Mouse (Mus musculus) gastrocnemius, postnatal 25 days (tissue): ENCODE results near the gene E2f3. TPM values are rescaled to one million over a fixed set of nuclear protein-coding genes. Genes with fewer than 3 reads are reported as not detected.

Source experiments
- DNase-seq: peaks from one replicate; pipeline ENCODE4 v3.0.0; 2022
- total RNA-seq, 2 experiments: library from RNA; stranded (reverse); gene quantifications; 1 replicate in 1 of 2; 2 replicates in 1 of 2; pipeline ENCODE4 v1.2.3; 2021

E2f3 gene
- total RNA-seq, 2 experiments from 2014 or later: 7.8 to 10.2 TPM

DNA sequence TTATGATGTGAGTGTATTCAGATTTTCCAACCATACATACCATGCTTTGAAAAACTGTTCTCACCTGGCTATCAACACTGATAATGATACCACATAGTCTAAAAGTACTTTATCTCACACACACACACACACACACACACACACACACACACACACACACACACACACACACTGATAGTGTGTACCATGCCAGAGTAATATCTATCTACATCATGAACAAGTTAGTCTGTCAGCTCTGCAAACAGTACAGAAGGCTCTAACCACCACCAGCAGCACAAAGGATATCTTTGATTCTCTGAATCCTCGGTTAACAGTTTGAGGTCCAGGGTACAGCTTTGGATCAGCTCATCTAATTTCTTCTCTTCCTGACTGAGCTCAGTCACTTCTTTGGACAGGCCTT, 69.3 kb downstream of the E2f3 start:
- no peak for DNase-seq

GRCm38 (mm10) chr13:29913606-29914005, 72.3 kb downstream of the E2f3 start:
- DNase-seq: no peak

GRCm38 (mm10) chr13:29913061-29913460, 72.8 kb downstream of the E2f3 start:
- no peak for DNase-seq

DNA sequence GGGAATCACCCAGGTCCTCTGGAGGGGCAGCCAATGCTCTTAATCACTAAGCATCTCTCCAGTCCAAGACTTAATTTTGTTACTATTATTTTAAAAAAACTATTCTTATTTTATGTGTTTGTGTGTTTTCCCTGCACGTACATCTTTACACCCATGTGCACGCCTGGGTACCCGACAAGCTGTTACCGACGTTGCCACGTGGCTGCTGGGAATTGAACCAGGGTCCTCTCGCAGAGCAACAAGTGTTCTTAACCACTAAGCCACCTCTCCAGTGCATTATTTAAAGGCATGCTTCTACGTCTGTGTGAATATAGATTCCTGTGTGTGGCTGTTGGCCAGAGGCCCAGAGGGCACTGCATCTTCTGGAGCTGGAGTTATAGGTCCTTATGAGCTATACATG, 73.6 kb downstream of the E2f3 start:
- no peak for DNase-seq

DNA sequence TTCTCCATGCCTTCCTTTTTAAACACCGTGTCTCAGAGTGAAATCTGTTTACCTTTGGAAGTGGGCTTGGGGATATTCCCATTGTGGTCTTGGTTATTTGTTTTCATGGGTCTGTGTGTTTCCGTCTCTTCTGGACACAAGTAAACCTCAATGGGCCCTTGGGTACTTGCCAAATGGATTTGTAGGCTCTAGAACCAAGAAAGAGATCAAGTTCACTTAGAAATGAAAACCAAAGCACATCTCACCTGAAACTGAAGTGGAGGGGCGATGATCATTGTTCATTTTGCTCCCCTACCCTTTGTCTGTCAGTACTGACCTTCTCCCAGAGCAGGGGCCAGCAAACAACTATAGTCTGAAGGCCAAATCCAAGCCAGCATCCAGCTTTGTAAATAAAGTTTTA, 74.7 kb downstream of the E2f3 start:
- DNase-seq: no peak

DNA sequence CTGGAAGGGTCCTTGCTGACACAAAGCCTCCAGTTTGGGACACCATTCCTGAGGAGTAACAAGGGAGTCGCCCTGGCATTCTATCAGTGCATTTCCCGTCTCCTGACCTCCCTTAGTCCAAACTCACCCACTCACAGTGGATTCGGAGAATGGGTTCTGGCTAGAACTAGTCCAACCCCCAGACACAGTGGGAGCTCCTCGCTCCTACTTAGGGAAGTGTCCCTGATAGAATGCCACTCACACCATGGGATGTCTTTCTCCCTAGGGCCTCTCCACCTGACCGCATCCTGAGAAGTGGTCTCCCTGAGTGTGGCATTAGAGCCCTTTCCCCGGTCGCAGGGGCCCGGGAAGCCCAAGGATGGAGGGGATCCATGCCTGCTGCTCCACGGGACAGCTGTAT, 77.4 kb downstream of the E2f3 start:
- DNase-seq: no peak

DNA sequence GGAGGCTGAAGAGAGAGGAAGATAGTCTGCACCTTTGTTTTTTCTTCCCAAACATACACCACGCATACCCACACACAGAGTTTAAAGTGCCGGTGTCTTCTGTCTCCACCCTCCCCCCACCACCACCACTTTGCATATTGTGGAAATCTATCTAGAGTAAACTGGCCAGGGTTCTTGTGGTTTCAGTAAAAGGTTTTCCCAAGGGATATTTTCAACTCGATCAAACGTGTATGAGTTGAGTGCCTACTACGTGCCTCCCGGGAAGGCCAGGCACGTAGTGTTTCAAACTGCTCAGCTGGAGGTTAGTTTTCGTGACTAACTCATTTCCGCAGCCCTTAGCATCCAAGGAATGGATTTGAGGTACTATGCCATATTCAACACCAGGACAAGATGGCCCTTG, 77.9 kb downstream of the E2f3 start:
- no peak for DNase-seq

GRCm38 (mm10) chr13:29906734-29907133, 79.1 kb downstream of the E2f3 start:
- DNase-seq: no peak

DNA sequence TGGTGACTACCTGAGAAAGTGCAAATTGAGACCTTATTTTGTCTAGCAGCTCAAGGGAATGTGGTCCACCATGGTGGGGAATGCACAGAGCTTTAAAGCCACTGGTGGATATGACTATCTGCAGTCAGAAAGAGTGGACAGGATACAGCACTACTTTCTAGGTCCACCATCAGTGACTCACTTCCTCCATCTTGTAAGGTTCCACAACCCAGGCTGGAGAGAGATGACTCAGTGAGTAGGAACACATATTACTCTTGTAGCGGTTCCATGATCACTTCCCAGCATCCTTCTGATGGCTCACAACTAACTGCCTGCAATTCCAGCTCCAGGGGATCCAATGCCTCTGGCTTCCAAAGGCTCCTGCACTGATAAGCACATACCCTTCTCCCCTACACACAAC, 82.5 kb downstream of the E2f3 start:
- DNase-seq: no peak

- no peak for DNase-seq
Observed at GRCm38 (mm10) chr13:29902676-29903075, 83.2 kb downstream of the E2f3 start.

- DNase-seq: no peak
Observed at GRCm38 (mm10) chr13:29901641-29902040, 84.2 kb downstream of the E2f3 start.

DNA sequence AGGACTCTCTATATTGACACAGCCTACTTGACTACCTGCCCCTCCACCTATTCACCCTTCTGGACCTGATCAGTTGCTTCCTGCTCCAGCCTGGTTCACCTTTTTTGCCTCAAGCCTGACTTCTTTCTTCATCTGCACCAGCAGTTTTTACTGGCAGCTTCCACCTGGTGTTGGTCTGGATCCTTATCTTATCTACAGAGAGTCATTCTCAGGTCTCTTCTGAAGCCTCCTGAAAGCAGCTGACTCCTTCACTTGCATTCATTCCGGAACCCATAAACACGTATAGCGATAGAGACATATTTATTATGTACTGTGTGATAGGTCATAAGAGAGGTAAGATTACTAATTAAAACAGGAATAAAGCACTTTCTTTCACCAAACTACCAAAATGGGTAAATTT, 119.1 kb downstream of the E2f3 start:
- no peak for DNase-seq

GRCm38 (mm10) chr13:29864331-29864730, 121.5 kb downstream of the E2f3 start:
- DNase-seq: no peak

DNA sequence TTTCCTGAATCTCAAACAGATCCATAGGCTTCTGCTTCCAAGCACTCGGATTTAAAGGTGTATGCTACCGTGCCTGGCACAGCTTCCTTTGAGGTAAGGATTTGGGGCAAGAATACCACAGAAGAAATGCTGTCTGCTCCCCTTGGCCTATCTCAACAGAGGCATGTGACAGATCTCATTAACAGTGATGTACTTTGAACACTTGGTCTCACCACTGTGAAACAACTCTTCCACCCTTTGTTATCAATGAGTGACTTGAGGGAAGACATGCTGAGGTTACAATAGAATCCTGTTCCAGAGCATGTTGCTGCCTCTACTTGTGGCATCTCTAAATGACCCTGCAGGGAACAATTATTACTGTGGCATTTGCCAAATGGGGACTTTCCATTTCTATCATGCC, 125.8 kb downstream of the E2f3 start:
- DNase-seq: no peak

DNA sequence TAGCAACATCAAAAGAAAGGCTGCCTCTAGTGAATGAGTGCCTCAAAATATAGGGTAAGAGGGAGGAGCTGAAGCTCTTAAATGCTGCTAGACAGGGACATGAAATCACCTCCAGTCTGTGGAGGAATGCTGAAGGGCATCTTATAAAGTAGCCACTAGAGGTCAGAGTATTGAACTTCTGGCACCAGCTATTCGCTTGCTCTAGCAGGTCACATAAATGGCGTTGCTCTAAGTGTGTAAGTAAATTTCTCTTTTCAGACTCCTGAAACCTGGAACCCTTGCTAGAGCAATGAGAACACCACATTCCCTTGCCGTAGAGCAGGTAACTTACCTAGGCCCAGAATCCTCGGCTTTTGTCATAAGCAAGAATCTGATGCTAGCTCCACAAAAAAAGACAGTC, 128.4 kb downstream of the E2f3 start:
- no peak for DNase-seq

Other genes starting within 250 kb of the E2f3 start
- gene Cdkal1, start 130.4 kb downstream of the E2f3 start, total RNA-seq: 10 to 100 TPM; 28.0 to 32.6 TPM
- gene Mboat1, start 150.4 kb upstream of the E2f3 start, total RNA-seq: 1 to 10 TPM; 1.7 to 2.5 TPM